Mouse (Mus musculus): ENCODE results near the gene Hist1h2bb. TPM values are rescaled to one million over a fixed set of nuclear protein-coding genes. Genes with fewer than 3 reads are reported as not detected.

Gene Hist1h2bb
- 7.7 and 9.4 TPM in 2 replicates for polyA plus RNA-seq (2015; fragmentation: Nextera tagmentation; extraction: Ambion mirVana)

GRCm38 (mm10) chr13:23746201-23747080, at the start of gene Hist1h2bb:
TSS of gene Hist1h2bb (plus strand) at chr13:23746734.

GRCm38 (mm10) chr13:23698300-23698693, 48.2 kb upstream of the Hist1h2bb start, which contains the start of gene Hist1h4c:
TSS of gene Hist1h4c (minus strand) at chr13:23698454.

GRCm38 (mm10) chr13:23710374-23711089, 36.0 kb upstream of the Hist1h2bb start, which contains the start of gene Hfe:
TSS of gene Hfe (minus strand) at chr13:23710854.

GRCm38 (mm10) chr13:23738677-23739068, 7.9 kb upstream of the Hist1h2bb start, which contains the start of gene Hist1h1c:
TSS of gene Hist1h1c (plus strand) at chr13:23738808.

GRCm38 (mm10) chr13:23745381-23746161, 963 bp upstream of the Hist1h2bb start, which contains the start of gene Hist1h3c:
TSS of gene Hist1h3c (minus strand) at chr13:23745602.

GRCm38 (mm10) chr13:23750839-23751477, 4.4 kb downstream of the Hist1h2bb start, which contains the start of gene Hist1h2ab:
TSS of gene Hist1h2ab (plus strand) at chr13:23751126.

GRCm38 (mm10) chr13:23752067-23752741, 5.7 kb downstream of the Hist1h2bb start, which contains the start of gene Hist1h3b:
TSS of gene Hist1h3b (plus strand) at chr13:23752267.

GRCm38 (mm10) chr13:23756790-23757189, 10.3 kb downstream of the Hist1h2bb start, which contains the start of gene Hist1h4b:
TSS of gene Hist1h4b (plus strand) at chr13:23757013.

GRCm38 (mm10) chr13:23760972-23761864, 14.7 kb downstream of the Hist1h2bb start, which contains the start of gene Hist1h4a:
TSS of gene Hist1h4a (minus strand) at chr13:23761230.

GRCm38 (mm10) chr13:23761871-23762821, 15.6 kb downstream of the Hist1h2bb start, which contains the start of gene Hist1h3a:
TSS of gene Hist1h3a (minus strand) at chr13:23762386.

GRCm38 (mm10) chr13:23763586-23764323, 17.2 kb downstream of the Hist1h2bb start, which contains the start of gene Hist1h1a:
TSS of gene Hist1h1a (plus strand) at chr13:23763666.

GRCm38 (mm10) chr13:23769613-23770012, 23.1 kb downstream of the Hist1h2bb start, which contains the start of gene Trim38:
TSS of gene Trim38 (plus strand) at chr13:23769913.

Other genes starting within 250 kb of the Hist1h2bb start
- 10.2 and 10.9 TPM in 2 replicates for gene Hist1h4h, start 215.7 kb upstream of the Hist1h2bb start, polyA plus RNA-seq (2015; fragmentation: Nextera tagmentation; extraction: Ambion mirVana)
- gene Hist1h2af, start 212.8 kb upstream of the Hist1h2bb start, polyA plus RNA-seq (2015; fragmentation: Nextera tagmentation; extraction: Ambion mirVana) = 40.9 and 45.6 TPM in 2 replicates
- 18.3 and 26.4 TPM in 2 replicates for gene Hist1h3g, start 211.3 kb upstream of the Hist1h2bb start, polyA plus RNA-seq (2015; fragmentation: Nextera tagmentation; extraction: Ambion mirVana)
- 2.3 and 2.8 TPM in 2 replicates for gene Hist1h2bh, start 203.3 kb upstream of the Hist1h2bb start, polyA plus RNA-seq (2015; fragmentation: Nextera tagmentation; extraction: Ambion mirVana)
- gene Hist1h3f, start 202.7 kb upstream of the Hist1h2bb start, polyA plus RNA-seq (2015; fragmentation: Nextera tagmentation; extraction: Ambion mirVana) = 5.0 and 8.1 TPM in 2 replicates
- 7.3 and 7.9 TPM in 2 replicates for gene Hist1h4f, start 195.1 kb upstream of the Hist1h2bb start, polyA plus RNA-seq (2015; fragmentation: Nextera tagmentation; extraction: Ambion mirVana)
- 0.91 and 1.1 TPM in 2 replicates for gene Hist1h1d, start 193.5 kb upstream of the Hist1h2bb start, polyA plus RNA-seq (2015; fragmentation: Nextera tagmentation; extraction: Ambion mirVana)
- gene Hist1h3e, start 184.4 kb upstream of the Hist1h2bb start, polyA plus RNA-seq (2015; fragmentation: Nextera tagmentation; extraction: Ambion mirVana) = 15.3 and 18.5 TPM in 2 replicates
- 134 and 158 TPM in 2 replicates for gene Hist1h2ae, start 175.5 kb upstream of the Hist1h2bb start, polyA plus RNA-seq (2015; fragmentation: Nextera tagmentation; extraction: Ambion mirVana)
- gene Hist1h2bg, start 175.3 kb upstream of the Hist1h2bb start, polyA plus RNA-seq (2015; fragmentation: Nextera tagmentation; extraction: Ambion mirVana) = 22.9 and 29.0 TPM in 2 replicates
- gene Hist1h2bf, start 172.5 kb upstream of the Hist1h2bb start, polyA plus RNA-seq (2015; fragmentation: Nextera tagmentation; extraction: Ambion mirVana) = 18.8 and 26.9 TPM in 2 replicates
- gene Hist1h2ad, start 172.4 kb upstream of the Hist1h2bb start, polyA plus RNA-seq (2015; fragmentation: Nextera tagmentation; extraction: Ambion mirVana) = 4.1 and 8.1 TPM in 2 replicates
- 19.3 and 30.4 TPM in 2 replicates for gene Hist1h3d, start 171.0 kb upstream of the Hist1h2bb start, polyA plus RNA-seq (2015; fragmentation: Nextera tagmentation; extraction: Ambion mirVana)
- gene Hist1h4d, start 165.1 kb upstream of the Hist1h2bb start, polyA plus RNA-seq (2015; fragmentation: Nextera tagmentation; extraction: Ambion mirVana) = 202 and 234 TPM in 2 replicates
- 2.5 and 3.2 TPM in 2 replicates for gene Hist1h2be, start 125.6 kb upstream of the Hist1h2bb start, polyA plus RNA-seq (2015; fragmentation: Nextera tagmentation; extraction: Ambion mirVana)
- gene Hist1h1e, start 124.2 kb upstream of the Hist1h2bb start, polyA plus RNA-seq (2015; fragmentation: Nextera tagmentation; extraction: Ambion mirVana) = 31.4 and 33.9 TPM in 2 replicates
- gene Hist1h2ac, start 62.8 kb upstream of the Hist1h2bb start, polyA plus RNA-seq (2015; fragmentation: Nextera tagmentation; extraction: Ambion mirVana) = 1.9 and 3.1 TPM in 2 replicates
- 77.4 and 85.8 TPM in 2 replicates for gene Hist1h2bc, start 62.5 kb upstream of the Hist1h2bb start, polyA plus RNA-seq (2015; fragmentation: Nextera tagmentation; extraction: Ambion mirVana)
- not detected in 2 replicates for gene Hist1h1t, start 50.9 kb upstream of the Hist1h2bb start, polyA plus RNA-seq (2015; fragmentation: Nextera tagmentation; extraction: Ambion mirVana)
- gene Hist1h4c, start 48.3 kb upstream of the Hist1h2bb start, polyA plus RNA-seq (2015; fragmentation: Nextera tagmentation; extraction: Ambion mirVana) = 18.8 TPM in 2 replicates
- gene Hfe, start 35.9 kb upstream of the Hist1h2bb start, polyA plus RNA-seq (2015; fragmentation: Nextera tagmentation; extraction: Ambion mirVana) = 10.7 and 14.6 TPM in 2 replicates
- gene Hist1h1c, start 7.9 kb upstream of the Hist1h2bb start, polyA plus RNA-seq (2015; fragmentation: Nextera tagmentation; extraction: Ambion mirVana) = 62.5 and 68.9 TPM in 2 replicates
- 10.7 and 11.0 TPM in 2 replicates for gene Hist1h3c, start 1.1 kb upstream of the Hist1h2bb start, polyA plus RNA-seq (2015; fragmentation: Nextera tagmentation; extraction: Ambion mirVana)
- 104 and 128 TPM in 2 replicates for gene Hist1h2ab, start 4.4 kb downstream of the Hist1h2bb start, polyA plus RNA-seq (2015; fragmentation: Nextera tagmentation; extraction: Ambion mirVana)
- gene Hist1h3b, start 5.5 kb downstream of the Hist1h2bb start, polyA plus RNA-seq (2015; fragmentation: Nextera tagmentation; extraction: Ambion mirVana) = 51.9 and 64.5 TPM in 2 replicates
- gene Hist1h4b, start 10.3 kb downstream of the Hist1h2bb start, polyA plus RNA-seq (2015; fragmentation: Nextera tagmentation; extraction: Ambion mirVana) = 8.3 and 9.5 TPM in 2 replicates
- gene Hist1h4a, start 14.5 kb downstream of the Hist1h2bb start, polyA plus RNA-seq (2015; fragmentation: Nextera tagmentation; extraction: Ambion mirVana) = 1.3 and 1.4 TPM in 2 replicates
- gene Hist1h3a, start 15.7 kb downstream of the Hist1h2bb start, polyA plus RNA-seq (2015; fragmentation: Nextera tagmentation; extraction: Ambion mirVana) = 26.7 and 31.7 TPM in 2 replicates
- gene Hist1h1a, start 16.9 kb downstream of the Hist1h2bb start, polyA plus RNA-seq (2015; fragmentation: Nextera tagmentation; extraction: Ambion mirVana) = 15.4 and 20.8 TPM in 2 replicates
- not detected in 2 replicates for gene Trim38, start 23.2 kb downstream of the Hist1h2bb start, polyA plus RNA-seq (2015; fragmentation: Nextera tagmentation; extraction: Ambion mirVana)
- not detected in 2 replicates for gene Slc17a2, start 60.3 kb downstream of the Hist1h2bb start, polyA plus RNA-seq (2015; fragmentation: Nextera tagmentation; extraction: Ambion mirVana)
- not detected in 2 replicates for gene Slc17a3, start 92.7 kb downstream of the Hist1h2bb start, polyA plus RNA-seq (2015; fragmentation: Nextera tagmentation; extraction: Ambion mirVana)
- gene Slc17a1, start 121.0 kb downstream of the Hist1h2bb start, polyA plus RNA-seq (2015; fragmentation: Nextera tagmentation; extraction: Ambion mirVana) = not detected in 2 replicates
- 0.16 TPM in 2 replicates for gene Slc17a4, start 168.3 kb downstream of the Hist1h2bb start, polyA plus RNA-seq (2015; fragmentation: Nextera tagmentation; extraction: Ambion mirVana)
- gene Hist1h2ba, start 187.4 kb downstream of the Hist1h2bb start, polyA plus RNA-seq (2015; fragmentation: Nextera tagmentation; extraction: Ambion mirVana) = not detected in 2 replicates
- not detected in 2 replicates for gene Hist1h2aa, start 187.7 kb downstream of the Hist1h2bb start, polyA plus RNA-seq (2015; fragmentation: Nextera tagmentation; extraction: Ambion mirVana)
- not detected in 2 replicates for gene Scgn, start 244.5 kb downstream of the Hist1h2bb start, polyA plus RNA-seq (2015; fragmentation: Nextera tagmentation; extraction: Ambion mirVana)